Mouse (Mus musculus) olfactory bulb, adult 2 months (tissue): Measurements from ENCODE around the gene Atp11a.

ENCODE experiments used
- CTCF ChIP-seq: fragments of 200-500 bp; IDR thresholded peaks from 2 replicates; pipeline ENCODE4 v1.5.1; 2012; ENCODE audit warnings: low read depth, mild to moderate bottlenecking, low read length, moderate library complexity; ENCODE audit not compliant: insufficient read depth
- POLR2A ChIP-seq: fragments of 200-500 bp; IDR thresholded peaks from 2 replicates; pipeline ENCODE4 v1.6.1; 2012; ENCODE audit warnings: mild to moderate bottlenecking, low read depth, low read length, moderate library complexity; ENCODE audit not compliant: insufficient read depth

GRCm38 (mm10) chr8:12907730-12908129, 150.9 kb downstream of the Atp11a start:
- TF ChIP-seq CTCF, result no peak
- TF ChIP-seq POLR2A, result no peak
